Mouse (Mus musculus) adrenal gland, postnatal 4 days (tissue): ENCODE results near the gene Stxbp1. TPM values are rescaled to one million over a fixed set of nuclear protein-coding genes. Genes with fewer than 3 reads are reported as not detected.

Experiments
- DNase-seq, 2 experiments: peaks; one replicate each; pipeline ENCODE4 v3.0.0; 2021 to 2022; ENCODE audit warnings: low spot score in 2 of 2, mixed read lengths in 2 of 2
- total RNA-seq, 2 experiments: library from RNA; stranded (reverse); gene quantifications; 2 replicates each; pipeline ENCODE4 v1.2.3; 2021

The Stxbp1 gene
- total RNA-seq, 2 experiments from 2014 or later: 42.5 to 48.7 TPM

GRCm38 (mm10) chr2:32795748-32796418 is 51.2 kb downstream of the Stxbp1 start:
- no peak for DNase-seq

- DNase-seq: no peak
Measured at GRCm38 (mm10) chr2:32791297-32791696, 55.7 kb downstream of the Stxbp1 start.

- no peak for DNase-seq
Measured at GRCm38 (mm10) chr2:32788581-32788980, 58.5 kb downstream of the Stxbp1 start.

- DNase-seq: no peak
Measured at GRCm38 (mm10) chr2:32787176-32787575, 59.9 kb downstream of the Stxbp1 start.

- no peak for DNase-seq
Measured at GRCm38 (mm10) chr2:32784048-32784681, 62.9 kb downstream of the Stxbp1 start, which contains the start of gene Cfap157. Gene Cfap157, minus strand, starts transcription at chr2:32784428.

GRCm38 (mm10) chr2:32781710-32782109 is 65.3 kb downstream of the Stxbp1 start:
- DNase-seq: no peak

- DNase-seq: no peak
Measured at GRCm38 (mm10) chr2:32779714-32780113, 67.3 kb downstream of the Stxbp1 start.

- DNase-seq: peak; percentile 24 to 49
Measured at GRCm38 (mm10) chr2:32779131-32779530, 67.9 kb downstream of the Stxbp1 start.

- DNase-seq: no peak
Measured at GRCm38 (mm10) chr2:32778081-32778480, 69.0 kb downstream of the Stxbp1 start.

GRCm38 (mm10) chr2:32776192-32776591 is 70.9 kb downstream of the Stxbp1 start:
- DNase-seq: no peak

- DNase-seq: peak; percentile 95 to 97
Measured at GRCm38 (mm10) chr2:32775359-32776074, 71.5 kb downstream of the Stxbp1 start, which contains the start of the genes Ttc16 and Ptrh1. Gene Ttc16, minus strand, starts transcription at chr2:32775633. Gene Ptrh1, plus strand, starts transcription at chr2:32775786.

GRCm38 (mm10) chr2:32772626-32773279 is 74.3 kb downstream of the Stxbp1 start:
- DNase-seq: no peak

GRCm38 (mm10) chr2:32771886-32772285 is 75.2 kb downstream of the Stxbp1 start:
- no peak for DNase-seq

GRCm38 (mm10) chr2:32769327-32770085 is 77.5 kb downstream of the Stxbp1 start:
- no peak for DNase-seq

GRCm38 (mm10) chr2:32768661-32769285 is 78.3 kb downstream of the Stxbp1 start:
- DNase-seq: no peak

- DNase-seq: no peak
Measured at GRCm38 (mm10) chr2:32767241-32767640, 79.8 kb downstream of the Stxbp1 start.

- DNase-seq: no peak
Measured at GRCm38 (mm10) chr2:32763353-32763752, 83.7 kb downstream of the Stxbp1 start.

- DNase-seq: no peak
Measured at GRCm38 (mm10) chr2:32761859-32762258, 85.2 kb downstream of the Stxbp1 start.

GRCm38 (mm10) chr2:32761361-32761760 is 85.7 kb downstream of the Stxbp1 start:
- no peak for DNase-seq

- no peak for DNase-seq
Measured at GRCm38 (mm10) chr2:32759001-32759400, 88.0 kb downstream of the Stxbp1 start.
